Mouse (Mus musculus) 3T3-L1 (cell line): ENCODE measurements around the gene Trmt44.

Experiments
- DNase-seq: peaks from one replicate; pipeline ENCODE4 v3.0.0-alpha.2; 2015; ENCODE audit warnings: low read depth, low spot score

Gene Trmt44

GRCm38 (mm10) chr5:35574653-35575599 is at the start of gene Trmt44:
Gene Trmt44, minus strand, starts transcription at chr5:35575070.
- peak; percentile 95 for DNase-seq

GRCm38 (mm10) chr5:35623831-35624230 is 49.0 kb upstream of the Trmt44 start:
- no peak for DNase-seq

- no peak for DNase-seq
Measured at GRCm38 (mm10) chr5:35621114-35621513, 46.2 kb upstream of the Trmt44 start.

GRCm38 (mm10) chr5:35616943-35617342 is 42.1 kb upstream of the Trmt44 start:
- no peak for DNase-seq

GRCm38 (mm10) chr5:35612722-35613121 is 37.9 kb upstream of the Trmt44 start:
- no peak for DNase-seq

GRCm38 (mm10) chr5:35611900-35612299 is 37.0 kb upstream of the Trmt44 start:
- no peak for DNase-seq

- no peak for DNase-seq
Measured at GRCm38 (mm10) chr5:35611170-35611569, 36.3 kb upstream of the Trmt44 start.

GRCm38 (mm10) chr5:35610381-35610780 is 35.5 kb upstream of the Trmt44 start:
- no peak for DNase-seq

- DNase-seq = no peak
Measured at GRCm38 (mm10) chr5:35609971-35610370, 35.1 kb upstream of the Trmt44 start.

GRCm38 (mm10) chr5:35609381-35609780 is 34.5 kb upstream of the Trmt44 start:
- DNase-seq = peak; percentile 61

GRCm38 (mm10) chr5:35608559-35608958 is 33.7 kb upstream of the Trmt44 start:
- no peak for DNase-seq

- DNase-seq = no peak
Measured at GRCm38 (mm10) chr5:35607784-35608183, 32.9 kb upstream of the Trmt44 start.

GRCm38 (mm10) chr5:35606800-35607199 is 31.9 kb upstream of the Trmt44 start:
- no peak for DNase-seq

GRCm38 (mm10) chr5:35605355-35605754 is 30.5 kb upstream of the Trmt44 start:
- DNase-seq = peak; percentile 31

- DNase-seq = no peak
Measured at GRCm38 (mm10) chr5:35601526-35601925, 26.7 kb upstream of the Trmt44 start.

GRCm38 (mm10) chr5:35600233-35600632 is 25.4 kb upstream of the Trmt44 start:
- DNase-seq = no peak

GRCm38 (mm10) chr5:35596169-35597160 is 21.6 kb upstream of the Trmt44 start:
- no peak for DNase-seq

GRCm38 (mm10) chr5:35595706-35596105 is 20.8 kb upstream of the Trmt44 start:
- peak; percentile 94 for DNase-seq

GRCm38 (mm10) chr5:35594768-35595167 is 19.9 kb upstream of the Trmt44 start:
- DNase-seq = no peak

- DNase-seq = no peak
Measured at GRCm38 (mm10) chr5:35593272-35593671, 18.4 kb upstream of the Trmt44 start.

- no peak for DNase-seq
Measured at GRCm38 (mm10) chr5:35592824-35593223, 18.0 kb upstream of the Trmt44 start.
